Mouse (Mus musculus) macrophage (primary cell): Measurements from ENCODE around the gene Csnk1g1. TPM values are rescaled to one million over a fixed set of nuclear protein-coding genes. Genes with fewer than 3 reads are reported as not detected.

ENCODE experiments used
- H3K27ac ChIP-seq: fragments of 350-480 bp; formaldehyde crosslinking; 2 replicates; pipeline ENCODE4 v1.9.0; 2021
- H3K36me3 ChIP-seq: fragments of 350-480 bp; formaldehyde crosslinking; 2 replicates; pipeline ENCODE4 v1.9.0; 2021; ENCODE audit errors: inconsistent target
- H3K4me3 ChIP-seq: fragments of 350-480 bp; formaldehyde crosslinking; 2 replicates; pipeline ENCODE4 v1.9.0; 2021; ENCODE audit errors: inconsistent target
- H3K79me2 ChIP-seq: fragments of 350-480 bp; formaldehyde crosslinking; 2 replicates; pipeline ENCODE4 v1.9.0; 2021; ENCODE audit errors: inconsistent target
- WGBS: methylation state at CpG from one replicate; pipeline ENCODE4 v1.1.7; 2026; ENCODE audit warnings: inconsistent platforms; ENCODE audit not compliant: missing documents; 5-methylcytosine and 5-hydroxymethylcytosine counted together
- polyA plus RNA-seq: library from polyadenylated mRNA; stranded (reverse); fragments of 250-400 nt; gene quantifications from 3 replicates; pipeline ENCODE4 v1.2.4, GENCODE M21; 2018; ENCODE audit warnings: inconsistent platforms

Gene Csnk1g1
- polyA plus RNA-seq, 1 experiment from 2014 or later = 9.7 TPM

DNA sequence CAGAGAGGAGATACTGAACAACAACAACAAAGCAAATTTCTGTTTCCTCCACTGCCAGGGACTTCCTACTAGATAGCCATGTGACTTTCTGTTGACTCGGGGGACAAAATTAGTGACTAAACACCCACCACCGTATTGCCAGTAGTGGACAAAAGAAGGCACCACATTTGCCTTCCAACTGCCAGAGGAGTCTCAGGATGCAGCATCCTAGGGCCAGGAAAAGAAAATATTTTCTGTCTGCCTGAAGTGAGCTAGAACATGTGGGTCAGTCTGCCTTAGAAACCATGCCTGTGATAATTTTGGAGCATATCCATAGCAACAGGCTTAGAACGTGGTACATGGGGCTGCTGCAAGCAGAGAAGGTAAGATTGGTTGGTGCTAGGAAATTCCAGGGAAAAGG is 132.1 kb downstream of the Csnk1g1 start:
- H3K36me3 ChIP-seq = peaks cover 26% of the 10 kb centered on the region
- H3K79me2 ChIP-seq = no peaks in the 10 kb centered on the region
- no peak overlapping the region for H3K4me3 ChIP-seq
- H3K27ac ChIP-seq = no peak overlapping the region
- WGBS = 80% methylated on average over 3 of the region's 3 CpGs

DNA sequence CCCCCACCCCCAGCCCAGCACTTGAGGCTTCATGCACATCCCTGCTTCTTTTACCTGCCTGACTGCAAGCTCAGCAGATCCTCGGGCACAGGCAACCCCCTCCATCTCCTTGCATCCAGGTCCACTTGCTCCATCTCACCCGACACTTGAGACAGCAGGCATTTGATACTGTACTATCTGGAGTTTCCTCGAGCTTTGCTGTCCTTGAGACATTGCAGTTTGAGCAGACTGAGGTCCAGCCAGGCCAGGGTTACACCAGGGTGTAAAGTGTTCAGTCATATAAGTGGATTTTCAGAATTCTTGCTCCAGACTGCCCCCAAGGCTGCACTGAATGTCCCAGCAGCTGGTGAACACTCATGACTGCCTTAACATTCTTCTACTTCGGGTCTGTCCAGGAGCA is 133.6 kb downstream of the Csnk1g1 start:
- 93% methylated on average over 4 of the region's 4 CpGs for WGBS
- Histone ChIP-seq H3K4me3 (no peak overlapping the region), H3K36me3 (peaks cover 26% of the 10 kb centered on the region), H3K27ac (no peak overlapping the region), H3K79me2 (no peaks in the 10 kb centered on the region)

- Histone ChIP-seq H3K27ac (no peak overlapping the region), H3K4me3 (no peak overlapping the region), H3K79me2 (no peaks in the 10 kb centered on the region), H3K36me3 (peaks cover 18% of the 10 kb centered on the region)
- WGBS = 91% methylated on average over 3 of the region's 3 CpGs
These were observed 134.5 kb downstream of the Csnk1g1 start for GRCm38 (mm10) chr9:66043241-66043640.

GRCm38 (mm10) chr9:66049931-66050601 is 141.3 kb downstream of the Csnk1g1 start:
- H3K27ac ChIP-seq = no peak overlapping the region
- no peak overlapping the region for H3K4me3 ChIP-seq
- 85% methylated on average over 6 of the region's 6 CpGs for WGBS

DNA sequence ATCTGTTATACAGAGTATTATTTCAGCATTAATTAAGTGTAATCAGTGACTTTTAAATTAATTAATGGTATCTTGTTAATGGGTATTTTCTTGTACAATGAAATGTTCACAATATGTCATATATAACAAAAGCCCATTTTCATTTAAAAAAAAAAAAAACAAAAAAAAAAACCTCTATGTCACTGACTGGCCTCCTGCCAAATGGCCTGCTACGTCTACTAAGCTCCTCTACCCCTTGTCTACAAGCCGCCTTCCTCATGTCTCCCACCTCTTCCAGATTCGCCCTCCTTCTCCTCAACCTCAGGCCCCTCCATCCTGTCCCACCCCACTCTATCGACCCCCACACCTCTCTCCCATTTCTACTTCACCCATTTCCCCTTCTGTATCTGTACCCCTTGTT is 142.8 kb downstream of the Csnk1g1 start:
- Histone ChIP-seq H3K27ac (no peak overlapping the region), H3K4me3 (no peak overlapping the region), H3K79me2 (no peaks in the 10 kb centered on the region), H3K36me3 (no peaks in the 10 kb centered on the region)
- 73% methylated on average over 4 of the region's 4 CpGs for WGBS

More at GRCm38 (mm10) chr9:66049931-66050601, 141.3 kb downstream of the Csnk1g1 start:
- Histone ChIP-seq H3K36me3 (no peaks in the 10 kb centered on the region), H3K79me2 (no peaks in the 10 kb centered on the region)

GRCm38 (mm10) chr9:66052731-66053130 is 144.0 kb downstream of the Csnk1g1 start:
- Histone ChIP-seq H3K36me3 (no peaks in the 10 kb centered on the region), H3K4me3 (no peak overlapping the region), H3K79me2 (no peaks in the 10 kb centered on the region), H3K27ac (no peak overlapping the region)
- WGBS = 67% methylated on average over 1 of the region's 1 CpGs

- WGBS = 86% methylated on average over 1 of the region's 1 CpGs
- H3K27ac ChIP-seq = no peak overlapping the region
- no peaks in the 10 kb centered on the region for H3K79me2 ChIP-seq
- H3K36me3 ChIP-seq = no peaks in the 10 kb centered on the region
- H3K4me3 ChIP-seq = no peak overlapping the region
These were observed 144.9 kb downstream of the Csnk1g1 start for GRCm38 (mm10) chr9:66053620-66054019.

DNA sequence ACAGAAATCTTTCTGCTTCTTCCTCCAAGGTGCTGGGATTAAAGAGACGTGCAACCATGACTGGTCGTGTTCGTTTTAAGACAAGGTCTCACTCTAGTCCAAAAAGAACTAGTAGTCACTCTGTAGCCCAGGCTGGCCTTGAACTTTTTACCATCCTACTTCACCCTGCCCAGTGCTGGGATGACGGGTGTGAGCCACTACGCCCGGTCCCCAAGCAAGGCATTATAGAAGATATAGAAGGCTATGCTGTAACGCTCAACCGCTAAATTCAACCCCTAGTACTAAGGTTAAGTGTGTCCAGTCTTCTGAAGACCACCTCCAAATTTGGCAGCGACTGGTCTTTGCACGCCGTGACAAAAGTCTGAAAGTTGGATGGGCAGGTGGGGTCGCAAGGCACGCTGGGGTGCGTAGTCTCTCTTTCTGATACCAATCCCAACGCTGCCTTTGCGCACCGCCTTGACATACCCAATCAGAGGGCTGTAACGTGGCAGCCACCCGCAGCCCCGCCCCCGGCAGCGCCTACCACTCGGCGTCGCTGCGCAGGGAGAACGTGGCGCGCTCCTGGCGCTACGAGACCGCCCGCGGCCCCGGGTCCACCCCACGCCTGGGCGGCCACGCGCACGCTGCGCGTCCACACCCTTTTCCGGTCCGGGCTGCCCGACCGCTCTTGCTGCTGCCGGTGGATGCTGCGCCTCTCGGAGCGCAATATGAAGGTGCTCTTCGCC is 151.0 kb downstream of the Csnk1g1 start, which contains the start of gene Ppib:
Ppib (plus strand) TSS at position 640 of the 725 bp plus-strand sequence.
- H3K4me3 ChIP-seq = peak within 1 kb of the TSS; percentile 94
- WGBS = under 1% methylated on average over 50 of the region's 51 CpGs
- peaks cover 25% of the 10 kb centered on the region; the same call in 1 of the 2 replicates for H3K36me3 ChIP-seq
- peaks cover 22% of the 10 kb centered on the region for H3K79me2 ChIP-seq
- peak within 1 kb of the TSS; percentile 55 for H3K27ac ChIP-seq

- 1% methylated on average over 20 of the region's 20 CpGs for WGBS
- H3K79me2 ChIP-seq = peaks cover 22% of the 10 kb centered on the region
- H3K36me3 ChIP-seq = peaks cover 29% of the 10 kb centered on the region; the same call in 1 of the 2 replicates
- H3K27ac ChIP-seq = peak overlapping the region; percentile 55
- peak overlapping the region; percentile 94 for H3K4me3 ChIP-seq
These were observed 151.6 kb downstream of the Csnk1g1 start for GRCm38 (mm10) chr9:66060308-66060647.

DNA sequence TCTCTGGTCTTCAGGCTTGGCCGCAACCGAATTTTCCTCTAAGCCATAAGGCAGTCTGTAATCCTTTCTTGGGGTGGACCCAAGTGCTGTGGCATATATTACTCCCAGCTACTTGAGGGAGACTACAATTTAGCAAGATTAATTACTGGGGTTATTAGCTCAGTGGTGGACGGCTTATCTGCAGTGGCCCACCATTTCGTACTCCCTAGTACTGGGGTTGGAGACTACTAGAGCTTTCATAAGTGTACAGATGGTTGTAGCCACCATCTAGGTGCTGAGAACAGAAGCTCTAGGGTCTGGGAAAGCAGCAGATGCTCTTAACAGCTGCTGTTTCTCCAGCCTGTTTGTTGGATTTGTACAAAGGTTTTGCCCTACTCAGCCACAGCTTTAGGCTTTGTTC is 152.3 kb downstream of the Csnk1g1 start:
- Histone ChIP-seq H3K27ac (no peak overlapping the region), H3K4me3 (peak overlapping the region; percentile 94), H3K79me2 (peaks cover 22% of the 10 kb centered on the region), H3K36me3 (peaks cover 36% of the 10 kb centered on the region; the same call in 1 of the 2 replicates)
- WGBS = 69% methylated on average over 4 of the region's 4 CpGs

GRCm38 (mm10) chr9:66061656-66062055 is 152.9 kb downstream of the Csnk1g1 start:
- Histone ChIP-seq H3K4me3 (no peak overlapping the region), H3K79me2 (peaks cover 22% of the 10 kb centered on the region), H3K27ac (no peak overlapping the region), H3K36me3 (peaks cover 42% of the 10 kb centered on the region; the same call in 1 of the 2 replicates)
- 94% methylated on average over 3 of the region's 3 CpGs for WGBS

- Histone ChIP-seq H3K79me2 (peaks cover 22% of the 10 kb centered on the region), H3K27ac (no peak overlapping the region), H3K4me3 (no peak overlapping the region), H3K36me3 (peaks cover 47% of the 10 kb centered on the region; the same call in 1 of the 2 replicates)
- WGBS = 89% methylated on average over 3 of the region's 3 CpGs
These were observed 154.7 kb downstream of the Csnk1g1 start for GRCm38 (mm10) chr9:66063446-66063845.

GRCm38 (mm10) chr9:66064316-66064715 is 155.6 kb downstream of the Csnk1g1 start:
- Histone ChIP-seq H3K36me3 (peaks cover 47% of the 10 kb centered on the region; the same call in 1 of the 2 replicates), H3K79me2 (peaks cover 22% of the 10 kb centered on the region), H3K4me3 (no peak overlapping the region), H3K27ac (no peak overlapping the region)
- 99% methylated on average over 11 of the region's 11 CpGs for WGBS

DNA sequence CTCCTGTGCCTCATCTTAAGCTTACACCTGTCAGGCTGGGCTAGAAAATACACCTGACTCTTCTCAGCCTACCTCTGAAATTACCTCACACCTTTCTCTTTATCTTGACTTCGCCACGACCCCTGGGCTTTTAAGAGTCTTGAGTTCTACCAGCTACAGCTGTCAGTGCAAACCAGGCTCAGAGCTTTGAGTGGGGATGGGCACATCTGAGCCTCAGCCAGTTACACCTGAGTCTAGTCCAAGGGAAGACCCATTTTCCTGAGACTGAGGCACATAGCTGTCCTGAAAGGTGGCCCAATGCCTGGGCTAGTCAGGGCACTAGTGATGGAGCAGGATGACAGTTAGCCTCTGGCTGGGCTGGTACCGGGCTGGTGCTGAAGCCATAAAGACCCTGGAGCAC is 158.1 kb downstream of the Csnk1g1 start:
- no peak overlapping the region for H3K4me3 ChIP-seq
- peaks cover 47% of the 10 kb centered on the region; the same call in 1 of the 2 replicates for H3K36me3 ChIP-seq
- WGBS = 95% methylated on average over 3 of the region's 3 CpGs
- H3K27ac ChIP-seq = no peak overlapping the region
- peaks cover 5% of the 10 kb centered on the region; the same call in 1 of the 2 replicates for H3K79me2 ChIP-seq

- no peak overlapping the region for H3K27ac ChIP-seq
- WGBS = 91% methylated on average over 5 of the region's 5 CpGs
- H3K79me2 ChIP-seq = no peaks in the 10 kb centered on the region
- peaks cover 42% of the 10 kb centered on the region; the same call in 1 of the 2 replicates for H3K36me3 ChIP-seq
- no peak overlapping the region for H3K4me3 ChIP-seq
These were observed 158.8 kb downstream of the Csnk1g1 start for GRCm38 (mm10) chr9:66067542-66067941.
